Mouse (Mus musculus) v-Abl transformed pro-B cells (cell line): ENCODE measurements around the gene Neurl1b.

Experiments used
- in situ Hi-C, 2 experiments: fragments of 400-800 bp; cut with MboI; formaldehyde crosslinking; loops; one replicate each; pipeline ENCODE4 v1.15.1; 2025; ENCODE audit not compliant: unreplicated experiment in 2 of 2

Neurl1b gene

GRCm38 (mm10) chr17:26478672-26479071 is 64.0 kb downstream of the Neurl1b start:
- in situ Hi-C loops = loop anchor here in 1 of 2 experiments (10.0 kb wide), 1 partner anchor 526 kb away; no protein-coding TSS in a partner anchor

- in situ Hi-C loops = loop anchor here in 1 of 2 experiments (10.0 kb wide), 1 partner anchor 525 kb away; no protein-coding TSS in a partner anchor
Measured at GRCm38 (mm10) chr17:26479619-26480018, 65.0 kb downstream of the Neurl1b start.

GRCm38 (mm10) chr17:26480956-26481355 is 66.3 kb downstream of the Neurl1b start:
- in situ Hi-C loops = no loop called here

- in situ Hi-C loops = no loop called here
Measured at GRCm38 (mm10) chr17:26484626-26485421, 70.2 kb downstream of the Neurl1b start.

GRCm38 (mm10) chr17:26487266-26487665 is 72.6 kb downstream of the Neurl1b start:
- in situ Hi-C loops = no loop called here

- in situ Hi-C loops = no loop called here
Measured at GRCm38 (mm10) chr17:26487917-26488316, 73.3 kb downstream of the Neurl1b start.

GRCm38 (mm10) chr17:26488711-26489403 is 74.2 kb downstream of the Neurl1b start:
- in situ Hi-C loops = no loop called here

- in situ Hi-C loops = no loop called here
Measured at GRCm38 (mm10) chr17:26490072-26490471, 75.4 kb downstream of the Neurl1b start.

GRCm38 (mm10) chr17:26490910-26491309 is 76.3 kb downstream of the Neurl1b start:
- in situ Hi-C loops = no loop called here

- in situ Hi-C loops = no loop called here
Measured at GRCm38 (mm10) chr17:26492246-26492645, 77.6 kb downstream of the Neurl1b start.

- in situ Hi-C loops = no loop called here
Measured at GRCm38 (mm10) chr17:26494642-26495468, 80.2 kb downstream of the Neurl1b start.
